Mouse (Mus musculus) urinary bladder, postnatal 0 days (tissue): ENCODE measurements around the gene Scyl3. TPM values are rescaled to one million over a fixed set of nuclear protein-coding genes. Genes with fewer than 3 reads are reported as not detected.

ENCODE experiments used
- polyA plus RNA-seq: library from polyadenylated mRNA; unstranded; fragments of >200 nt; fragmentation: Nextera tagmentation; extraction: Ambion mirVana; gene quantifications from 2 replicates; pipeline ENCODE4 v1.2.1, GENCODE M21; 2015

The Scyl3 gene
- polyA plus RNA-seq, result 9.8 and 9.9 TPM in 2 replicates

DNA sequence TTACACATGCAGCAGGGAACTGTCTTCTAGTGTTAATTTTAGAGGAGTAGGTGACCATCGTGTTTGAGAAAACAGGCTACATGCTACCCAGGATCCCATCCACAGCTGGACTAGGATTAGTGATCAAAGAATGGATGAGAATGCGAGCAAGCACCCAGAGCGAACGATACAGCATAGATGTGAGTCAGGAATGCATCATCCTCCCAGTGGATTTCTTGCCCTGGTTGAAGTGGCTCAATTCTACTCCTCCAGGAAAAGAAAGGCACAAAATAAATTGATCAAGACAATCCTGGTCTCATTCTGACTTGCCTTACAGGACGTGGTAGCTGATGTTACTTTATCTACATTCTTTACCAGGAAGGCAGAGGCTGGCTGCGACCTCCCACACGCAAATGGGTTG, at the start of gene Scyl3:
Gene Scyl3 (plus strand): TSS at position 255 of the 400 bp plus-strand sequence.

DNA sequence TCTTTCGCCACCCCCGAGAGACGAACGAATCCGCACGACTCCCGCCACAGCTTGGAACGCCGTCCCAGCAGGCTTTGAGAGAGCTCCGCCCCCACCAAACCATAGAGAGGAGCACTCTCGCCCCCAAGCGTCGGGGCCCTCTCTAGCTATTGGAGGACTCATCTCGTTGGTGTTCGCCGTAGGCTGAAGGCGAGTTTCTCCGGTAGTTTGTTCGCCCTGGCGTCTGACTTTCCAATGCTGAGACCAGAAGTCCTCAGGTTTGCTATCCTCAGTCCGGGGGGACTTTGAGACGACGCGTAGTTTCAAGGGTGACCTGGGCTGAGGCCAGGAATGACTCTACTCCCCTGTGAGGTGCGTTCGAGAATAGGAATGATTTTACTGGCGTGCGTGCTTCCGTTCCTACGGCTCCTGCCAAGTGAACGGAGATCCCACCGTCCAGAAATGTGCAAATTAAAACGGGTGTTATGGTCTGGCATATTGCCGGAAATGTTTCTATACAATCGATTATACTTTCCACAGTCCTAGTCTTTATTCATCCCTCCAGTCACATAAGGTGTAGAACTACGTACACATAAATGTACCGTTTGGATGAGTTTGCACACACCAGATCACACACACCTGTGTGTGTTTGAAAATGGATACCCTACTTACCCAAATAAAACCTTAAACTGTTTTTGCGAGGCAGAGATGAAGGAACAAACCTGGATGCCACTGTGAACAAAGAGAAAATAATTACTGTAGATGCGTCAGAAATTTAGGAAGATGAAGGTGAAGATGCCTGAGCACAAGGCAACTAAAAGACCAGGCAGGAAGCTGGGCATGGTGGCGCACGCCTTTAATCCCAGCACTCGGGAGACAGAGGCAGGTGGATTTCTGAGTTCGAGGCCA, 66.1 kb downstream of the Scyl3 start, which contains the start of the genes BC055324 and Mettl18:
Gene BC055324 (minus strand): TSS at position 76 of the 888 bp plus-strand sequence.
Gene Mettl18 (plus strand): TSS at position 169 of the 888 bp plus-strand sequence.

Other genes with a start within 250 kb of the Scyl3 start
- not detected in 2 replicates for gene Mettl11b, start 203.9 kb upstream of the Scyl3 start, polyA plus RNA-seq
- gene Kifap3, start 149.5 kb upstream of the Scyl3 start, polyA plus RNA-seq, result 17.4 and 18.5 TPM in 2 replicates
- 3.8 and 4.5 TPM in 2 replicates for gene BC055324, start 65.7 kb downstream of the Scyl3 start, polyA plus RNA-seq
- gene Mettl18, start 65.8 kb downstream of the Scyl3 start, polyA plus RNA-seq, result 4.4 and 5.4 TPM in 2 replicates
- 4.5 and 4.8 TPM in 2 replicates for gene Sele, start 119.1 kb downstream of the Scyl3 start, polyA plus RNA-seq
- gene Sell, start 132.9 kb downstream of the Scyl3 start, polyA plus RNA-seq, result 0.42 and 1.2 TPM in 2 replicates
- gene Selp, start 186.2 kb downstream of the Scyl3 start, polyA plus RNA-seq, result 0.58 and 2.2 TPM in 2 replicates
- 0.14 and 0.28 TPM in 2 replicates for gene F5, start 222.7 kb downstream of the Scyl3 start, polyA plus RNA-seq